Comparison of ENCODE assay signal across 25 mouse cellular contexts in genomic region chr15:3413103-3413502, GRCm38 (mm10).
"Had no signal": no experiment of that assay in that cellular context is flagged by ENCODE, and none has a peak within 500 bp of the region (broad histone marks: within the 10 kb centered on the region; RNA-seq: fewer than 3 reads in every experiment).

No protein-coding gene starts in this region.

- H3K4me2 ChIP-seq: heart, embryonic 12.5 days; hindbrain, embryonic 12.5 days; hindbrain, embryonic 14.5 days; kidney, embryonic 15.5 days; limb, embryonic 12.5 days; liver, embryonic 11.5 days; liver, embryonic 13.5 days had no signal

- H3K9me3 ChIP-seq: heart, embryonic 10.5 days; heart, embryonic 12.5 days; hindbrain, embryonic 10.5 days; hindbrain, embryonic 12.5 days; kidney, embryonic 15.5 days; limb, embryonic 10.5 days; limb, embryonic 12.5 days; liver, embryonic 13.5 days had no signal

- H3K27ac ChIP-seq: heart, adult 2 months; heart, embryonic 10.5 days; hindbrain, embryonic 10.5 days; hindbrain, embryonic 12.5 days; hindbrain, embryonic 14.5 days; kidney, embryonic 15.5 days; kidney, postnatal 0 days; limb, embryonic 10.5 days; limb, embryonic 12.5 days; liver, embryonic 13.5 days had no signal

- H3K9ac ChIP-seq: heart, embryonic 12.5 days; hindbrain, embryonic 12.5 days; hindbrain, embryonic 14.5 days; kidney, embryonic 15.5 days; limb, embryonic 12.5 days; liver, embryonic 13.5 days had no signal

- H3K4me1 ChIP-seq: heart, embryonic 10.5 days; hindbrain, embryonic 10.5 days; hindbrain, embryonic 12.5 days; kidney, embryonic 15.5 days; limb, embryonic 10.5 days; limb, embryonic 12.5 days; liver, embryonic 13.5 days had no signal

- H3K4me3 ChIP-seq: heart, adult 2 months; heart, embryonic 10.5 days; heart, embryonic 12.5 days; hindbrain, embryonic 10.5 days; hindbrain, embryonic 12.5 days; kidney, embryonic 15.5 days; limb, embryonic 10.5 days; limb, embryonic 12.5 days; liver, embryonic 13.5 days had no signal

- DNase-seq: gastrocnemius, postnatal 14 days; gastrocnemius, postnatal 36 days; heart, adult 11 months; heart, adult 2 months; heart, postnatal 10 days; heart, postnatal 4 days; kidney, adult 11 months; kidney, adult 2 months; kidney, adult 9 months; kidney, postnatal 14 days; kidney, postnatal 36 days; layer of hippocampus, adult 9-11 months; layer of hippocampus, postnatal 36 days; liver; liver, embryonic 13.5 days had no signal

- H3K36me3 ChIP-seq: heart, embryonic 10.5 days; heart, embryonic 12.5 days; hindbrain, embryonic 10.5 days; hindbrain, embryonic 12.5 days; kidney, embryonic 15.5 days; limb, embryonic 10.5 days; limb, embryonic 12.5 days; liver, embryonic 13.5 days had no signal

- H3K27me3 ChIP-seq: heart, embryonic 12.5 days; hindbrain, embryonic 12.5 days; kidney, embryonic 15.5 days; limb, embryonic 12.5 days; liver, embryonic 13.5 days had no signal
